Mouse (Mus musculus): ENCODE results near the gene Kif27.
A peak's percentile ranks its signal among the peaks of the same experiment; 100 is the strongest.

The Kif27 gene

GRCm38 (mm10) chr13:58275599-58275998 is 83.3 kb downstream of the Kif27 start, which contains the start of gene Gkap1:
Gene Gkap1, minus strand, starts transcription at chr13:58275699.
- DNase-seq = no peak

- no peak for DNase-seq
These were observed 83.8 kb downstream of the Kif27 start for GRCm38 (mm10) chr13:58275076-58275475.

DNA sequence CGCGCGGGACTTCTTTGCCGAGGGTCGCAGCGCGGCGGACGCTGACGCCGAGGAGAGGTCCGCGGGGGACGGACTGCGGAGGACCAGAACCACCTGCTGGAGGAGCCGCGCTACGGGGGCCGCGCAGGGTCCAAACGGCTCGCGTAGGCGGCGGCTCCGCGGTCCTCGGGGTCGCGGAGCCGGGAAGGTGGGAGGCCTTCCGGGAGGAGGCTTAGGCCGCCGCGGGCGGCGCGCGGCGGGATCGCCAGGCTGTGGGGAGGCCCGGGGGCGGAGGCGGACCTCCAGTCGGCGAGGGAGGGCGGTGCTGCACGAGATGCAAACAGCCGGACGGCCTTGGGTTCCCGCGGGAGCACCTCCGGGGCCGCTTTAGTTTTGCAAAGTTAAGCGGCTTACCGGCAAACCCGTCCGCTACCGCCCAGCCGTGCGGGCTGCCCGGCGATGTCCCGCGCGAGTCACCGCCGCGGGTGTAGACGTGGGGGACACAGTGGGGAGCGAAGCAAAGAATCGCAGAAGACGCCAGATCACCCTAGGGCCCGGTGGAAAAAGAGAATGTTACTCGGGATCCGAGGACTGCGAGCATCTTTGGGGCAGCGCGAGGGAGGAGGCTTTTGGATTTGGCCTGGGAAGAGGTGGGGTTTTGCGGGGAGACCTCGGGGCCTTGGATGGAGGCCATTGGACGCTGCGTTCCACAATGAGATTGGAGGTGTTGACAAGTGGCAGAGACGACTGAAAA is 84.5 kb downstream of the Kif27 start:
- DNase-seq = peak; percentile 52 to 64

GRCm38 (mm10) chr13:58273411-58274258 is 85.3 kb downstream of the Kif27 start:
- no peak for DNase-seq

DNA sequence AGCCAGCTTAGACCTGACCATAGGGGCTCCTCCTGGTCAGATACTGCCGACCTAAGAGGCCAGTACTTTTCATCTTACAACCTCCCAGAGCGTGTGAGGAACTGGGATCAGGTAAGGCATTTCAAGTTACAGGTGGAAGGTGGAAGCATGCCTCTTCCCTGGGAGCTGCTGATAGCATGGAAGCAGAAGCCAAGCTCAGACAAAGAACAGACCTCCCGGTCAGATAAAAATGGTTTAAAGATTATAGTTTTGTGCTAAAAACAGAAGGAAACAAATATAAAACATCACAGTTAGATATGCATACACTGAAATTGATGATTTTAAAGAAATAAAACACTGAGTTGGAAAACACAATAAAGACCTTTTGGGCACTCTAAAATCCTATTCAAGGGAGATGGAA is 92.1 kb downstream of the Kif27 start:
- no peak for DNase-seq

DNA sequence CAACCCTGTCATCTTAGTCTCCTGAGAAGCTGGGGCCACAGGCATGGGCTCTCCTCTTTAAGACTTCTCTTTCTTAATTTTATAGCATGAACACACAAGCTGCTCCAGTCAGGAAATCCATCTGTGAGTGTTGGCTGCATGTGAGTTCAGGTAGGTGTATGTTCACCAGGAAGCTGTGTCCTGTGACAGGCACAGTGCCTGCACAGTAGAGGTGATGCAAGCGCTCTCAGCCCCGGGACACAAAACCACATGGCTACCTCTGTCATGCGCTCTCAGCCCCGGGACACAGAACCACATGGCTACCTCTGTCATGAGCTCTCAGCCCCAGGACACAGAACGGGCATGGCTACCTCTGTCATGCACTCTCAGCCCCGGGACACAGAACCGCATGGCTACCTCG is 95.4 kb downstream of the Kif27 start:
- DNase-seq = no peak

DNA sequence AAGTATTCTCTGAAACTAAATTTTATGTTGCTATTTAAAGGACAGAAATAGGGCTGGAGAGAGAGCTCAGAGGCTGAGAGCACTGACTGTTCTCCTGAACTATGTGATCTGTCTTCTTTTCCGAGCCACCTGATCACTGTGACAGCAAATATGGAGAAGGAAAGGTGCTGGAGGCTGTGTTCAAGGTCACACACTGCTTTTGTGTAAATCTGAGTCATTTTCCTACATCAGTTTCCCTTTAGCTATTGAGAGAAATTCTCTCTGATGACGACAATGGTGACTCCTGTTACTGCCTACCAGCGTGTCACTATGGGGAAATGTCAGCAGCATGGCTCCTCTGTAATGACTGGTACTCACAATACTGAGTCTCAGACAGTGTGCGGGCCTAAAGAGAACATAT is 97.2 kb downstream of the Kif27 start:
- no peak for DNase-seq

GRCm38 (mm10) chr13:58253268-58253667 is 105.7 kb downstream of the Kif27 start:
- no peak for DNase-seq

DNA sequence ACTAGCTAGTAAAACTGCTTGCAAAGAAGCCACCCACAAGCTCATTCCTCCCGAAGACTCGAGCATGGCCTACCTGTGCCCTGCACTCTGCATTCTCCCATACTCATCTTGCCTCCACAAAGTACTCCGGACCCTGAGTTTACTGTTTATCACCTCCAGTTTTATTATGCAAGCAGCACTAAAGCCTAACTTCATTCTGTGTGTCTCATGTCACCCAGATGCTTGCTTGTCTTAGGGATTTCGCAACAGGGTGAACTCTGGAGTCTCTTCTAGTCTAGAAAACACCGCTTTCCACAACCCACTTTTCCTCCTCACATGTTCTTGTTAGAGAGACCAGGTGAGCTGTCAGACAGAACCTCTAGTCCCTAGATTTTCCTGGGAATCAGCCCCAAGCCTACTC is 110.0 kb downstream of the Kif27 start:
- DNase-seq = peak in 1 of 2 experiments; percentile 11
